Mouse (Mus musculus): ENCODE data around the gene Atp5j2.

DNA sequence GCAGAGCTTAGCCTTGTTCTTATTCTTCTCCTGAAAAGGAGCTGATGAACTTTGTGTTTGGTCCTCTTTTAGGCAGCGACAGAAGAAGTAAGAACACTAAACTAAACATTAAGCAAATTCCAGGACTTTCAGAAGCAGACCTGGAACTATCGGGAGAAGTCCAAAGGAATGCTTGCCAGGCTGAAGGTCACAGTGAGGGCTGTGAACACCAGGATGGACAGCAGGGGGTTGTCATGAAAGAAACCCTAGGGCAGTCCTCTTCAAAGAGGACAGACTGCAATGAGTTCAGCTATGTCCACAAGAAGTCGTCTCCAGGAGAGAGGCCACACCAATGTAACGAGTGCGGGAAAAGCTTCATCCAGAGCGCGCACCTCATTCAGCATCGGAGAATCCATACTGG lies 28.1 kb upstream of the Atp5j2 start:
- TF ChIP-seq POLR2A (IDR thresholded peaks at IDR 0.05; ENCODE audit: insufficient read depth, low read depth, low read length) = no peak
- TF ChIP-seq CTCF (IDR thresholded peaks at IDR 0.05; ENCODE audit: insufficient read depth, low read depth, low read length) = no peak

All from olfactory bulb, adult 2 months (tissue).